Mouse (Mus musculus) ES-Bruce4 (cell line): ENCODE data around the gene Smtnl1.

Source experiments
- CTCF ChIP-seq: IDR thresholded peaks from one replicate; pipeline ENCODE4 v1.8.1; 2011; ENCODE audit warnings: low read depth, low read length
- POLR2A ChIP-seq: IDR thresholded peaks from one replicate; pipeline ENCODE4 v1.8.1; 2011; ENCODE audit warnings: low read length; ENCODE audit not compliant: insufficient read depth

DNA sequence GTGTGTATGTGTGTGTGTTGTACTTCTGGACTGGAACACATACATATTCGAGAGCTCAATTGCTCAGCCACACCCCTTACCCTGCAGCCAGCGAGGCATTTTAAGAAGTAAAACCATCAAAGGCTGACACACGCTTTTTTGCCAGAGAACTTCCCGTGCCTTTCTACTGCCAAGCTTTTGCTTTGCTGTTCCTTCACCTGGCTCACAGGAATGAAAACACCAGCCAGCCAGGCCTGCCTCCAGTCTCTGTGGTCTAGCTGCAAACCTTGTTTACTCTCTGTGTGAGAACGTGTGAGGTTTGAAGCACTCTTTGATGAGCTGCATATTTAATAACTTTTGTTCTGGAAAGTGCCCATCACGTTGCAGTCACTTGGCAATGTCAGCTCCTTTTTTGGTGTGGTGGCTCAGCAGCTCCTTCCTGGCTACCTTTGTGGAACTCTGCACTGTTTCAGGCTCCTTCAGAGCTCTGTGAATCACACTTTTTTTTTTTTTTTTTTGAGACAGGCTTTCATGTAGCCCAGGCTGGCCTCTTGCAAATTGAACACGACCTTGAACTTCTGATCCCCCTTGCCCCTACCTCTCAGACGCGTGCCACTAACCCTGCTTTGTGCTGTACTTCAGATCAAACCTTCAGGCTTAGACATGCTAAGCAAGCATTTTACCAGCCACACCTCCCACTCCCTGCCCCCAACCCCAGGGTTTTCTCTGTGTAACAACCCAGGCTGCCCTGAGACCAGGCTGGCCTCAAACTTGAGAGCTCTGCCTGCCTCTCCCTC lies 15.6 kb upstream of the Smtnl1 start:
- TF ChIP-seq CTCF (no peak), POLR2A (no peak)
